Mouse (Mus musculus): ENCODE data around the gene Cfap73.

Cfap73 gene

DNA sequence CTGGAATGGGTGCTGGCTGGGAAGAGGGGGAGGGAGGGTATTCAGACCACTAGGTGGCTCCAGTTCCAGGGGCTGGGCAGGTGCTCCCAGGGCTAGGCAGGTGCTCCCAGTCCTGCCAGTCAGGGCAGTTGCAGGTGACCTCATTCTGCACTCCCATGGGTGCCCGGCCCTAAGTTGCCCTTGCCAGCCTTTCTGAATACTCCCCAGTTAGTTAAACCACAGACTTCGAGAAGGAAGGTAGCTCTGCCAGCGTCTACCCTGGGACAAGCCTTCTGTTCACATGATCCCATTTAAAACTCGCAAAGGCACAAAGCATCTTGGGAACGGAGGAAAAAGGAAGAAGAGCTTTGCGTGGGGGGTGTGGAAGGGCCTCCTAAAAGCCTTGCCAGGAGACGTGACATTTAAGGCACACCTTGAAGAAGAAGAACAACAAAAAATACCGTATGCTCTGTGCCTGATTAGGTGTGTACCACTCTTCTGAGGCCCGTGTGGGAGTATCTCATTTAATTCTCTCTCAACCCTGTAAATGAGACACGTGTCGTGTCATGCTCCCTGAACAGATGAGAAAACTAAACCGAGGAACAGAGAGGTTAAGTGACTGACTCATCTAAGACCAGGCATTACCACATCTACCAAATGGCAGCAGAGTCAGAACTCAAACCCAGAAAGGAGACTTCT, 13.9 kb upstream of the Cfap73 start:
- DNase-seq (ENCODE audit: low spot score): no peak

DNA sequence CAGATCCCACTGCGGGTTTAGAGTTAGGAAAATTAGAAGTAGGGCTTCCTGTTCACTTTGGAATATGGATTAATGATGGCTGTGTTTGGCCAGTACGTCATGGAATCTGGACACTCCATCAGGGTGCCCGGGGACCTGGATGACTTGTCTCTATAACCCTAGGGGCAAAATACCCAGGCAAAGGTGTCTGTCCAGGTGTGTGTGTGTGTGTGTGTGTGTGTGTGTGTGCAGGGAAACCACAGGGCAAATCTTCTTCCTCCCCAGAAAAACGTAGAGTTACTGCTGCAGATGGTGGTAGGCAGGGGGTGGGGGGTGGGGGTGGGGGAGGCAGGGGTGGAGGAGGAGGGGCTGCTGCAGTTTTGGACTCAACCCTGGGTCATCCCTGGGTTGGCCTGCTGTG, 13.3 kb upstream of the Cfap73 start:
- no peak for DNase-seq (ENCODE audit: low spot score)

DNA sequence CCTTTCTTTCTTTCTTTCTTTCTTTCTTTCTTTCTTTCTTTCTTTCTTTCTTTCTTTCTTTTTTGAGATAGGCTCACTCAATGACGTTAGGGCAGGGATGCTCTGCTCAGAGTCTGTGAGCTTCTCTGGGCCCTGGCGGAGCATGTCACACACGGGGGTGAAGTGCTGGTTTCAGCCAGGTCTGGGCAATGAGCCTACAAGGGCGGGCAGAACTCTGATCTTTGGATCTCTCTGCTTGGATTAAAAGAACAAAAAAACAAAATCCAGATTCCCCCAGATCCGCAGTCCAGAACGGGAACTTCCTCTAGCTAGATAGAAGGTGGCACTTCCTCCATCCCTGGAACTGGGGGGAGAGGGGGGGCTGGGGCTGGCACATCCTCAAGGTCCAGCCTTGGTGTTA, 11.8 kb upstream of the Cfap73 start:
- DNase-seq (ENCODE audit: low spot score): no peak

DNA sequence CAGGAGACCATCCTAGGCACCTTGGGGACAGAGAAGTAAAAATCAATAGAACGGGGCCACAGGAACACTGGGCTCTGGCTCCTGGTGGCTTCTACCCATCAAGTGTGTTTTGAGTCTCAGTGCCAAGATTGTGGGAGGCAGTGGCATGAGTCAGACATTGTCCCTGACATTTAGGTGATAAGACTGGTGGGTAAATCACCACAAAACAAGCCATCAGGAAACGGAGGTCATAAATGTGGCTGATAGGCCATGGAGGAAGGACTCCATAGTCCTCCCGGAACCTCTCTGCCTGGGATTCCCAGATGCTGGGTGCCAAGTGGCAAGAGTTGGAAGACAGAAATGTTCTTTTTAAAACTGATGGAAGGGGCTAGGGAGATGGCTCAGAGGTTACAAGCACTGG, 10.2 kb upstream of the Cfap73 start:
- no peak for DNase-seq (ENCODE audit: low spot score)

DNA sequence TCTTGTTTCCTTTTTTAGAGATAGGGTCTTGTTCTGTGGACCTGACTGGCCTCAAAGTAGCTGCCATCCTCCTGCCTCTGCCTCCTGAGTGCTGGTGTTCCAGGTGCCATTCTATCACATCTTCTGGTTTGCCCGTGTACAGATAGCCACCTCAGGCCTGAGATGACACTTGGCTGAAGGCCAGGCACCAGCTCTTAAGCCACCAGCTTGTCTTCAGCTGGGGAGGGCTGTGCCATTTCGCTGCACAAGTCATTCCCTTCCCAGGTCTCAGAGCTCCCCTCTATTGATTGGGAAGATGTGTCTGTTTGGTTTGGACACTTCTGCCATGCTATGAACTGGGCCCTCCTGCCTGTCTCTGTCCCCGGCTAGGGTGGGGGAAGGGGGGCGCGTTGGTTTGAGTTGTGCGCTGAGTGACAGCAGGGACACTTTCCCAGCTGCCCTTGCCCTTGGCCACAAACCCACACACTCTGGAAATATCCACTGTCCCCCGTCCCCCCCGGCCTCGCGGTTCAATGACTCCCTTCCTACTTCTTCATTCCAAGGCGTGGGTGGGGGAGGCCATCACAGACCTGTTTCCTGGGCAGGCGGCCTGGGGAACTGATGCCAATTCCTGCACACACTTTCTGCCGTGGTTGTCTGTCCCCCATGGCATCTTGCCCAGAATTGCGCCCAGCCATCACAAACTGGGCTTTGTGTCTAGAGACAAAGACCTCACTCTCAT, 9.5 kb upstream of the Cfap73 start:
- DNase-seq (ENCODE audit: low spot score): no peak

DNA sequence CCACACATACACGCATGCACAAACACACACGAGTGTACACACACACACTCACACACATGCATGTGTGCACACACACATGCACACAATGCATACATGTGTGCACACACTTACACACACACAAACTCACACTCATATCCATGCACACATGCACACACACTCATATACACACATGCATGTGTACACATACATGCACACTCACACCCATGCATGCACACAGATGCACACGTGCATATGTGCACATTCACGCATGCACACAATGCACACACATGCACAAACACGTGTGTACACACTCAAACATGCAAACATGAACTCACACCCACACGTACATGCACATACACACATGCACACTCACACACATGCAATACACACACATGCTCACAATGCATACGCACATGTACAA, 6.1 kb upstream of the Cfap73 start:
- no peak for DNase-seq (ENCODE audit: low spot score)

DNA sequence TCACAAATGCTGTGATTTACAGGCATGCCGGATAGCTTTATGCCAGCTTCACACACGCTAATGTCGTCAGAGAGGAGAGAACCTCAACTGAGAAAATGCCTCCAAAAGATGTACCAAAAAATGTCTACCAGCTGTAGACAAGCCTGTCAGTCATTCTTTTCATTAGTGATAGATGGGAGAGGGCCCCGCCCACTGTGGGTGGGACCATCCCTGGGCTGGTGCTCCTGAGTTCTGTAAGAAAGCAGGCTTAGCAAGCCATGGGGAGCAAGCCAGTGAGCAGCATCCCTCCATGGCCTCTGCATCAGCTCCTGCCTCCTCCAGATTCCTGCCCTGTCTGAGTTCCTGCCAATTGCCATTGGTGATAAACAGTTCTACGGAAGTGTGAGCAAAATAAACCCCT, 1.6 kb upstream of the Cfap73 start:
- DNase-seq (ENCODE audit: low spot score): no peak

DNA sequence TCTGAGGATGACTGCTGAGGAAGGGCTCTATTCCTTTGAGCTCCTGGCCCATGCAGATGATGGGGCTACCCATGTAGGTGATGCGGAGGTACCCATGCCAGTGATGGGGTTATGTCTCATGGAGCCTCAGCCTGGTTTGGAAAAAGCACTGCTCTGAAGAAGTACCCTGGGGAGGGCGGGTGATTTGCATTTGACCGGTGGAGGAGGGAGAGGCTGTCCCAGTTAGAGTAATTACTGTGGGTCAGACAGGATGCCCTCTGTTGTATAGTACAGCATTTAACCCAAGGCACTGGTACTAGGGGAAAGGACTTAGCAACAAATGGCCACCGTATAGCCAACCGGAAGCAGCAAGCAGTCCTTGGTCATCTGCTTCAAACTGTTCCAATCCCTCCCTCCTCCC, 825 bp upstream of the Cfap73 start:
- no peak for DNase-seq (ENCODE audit: low spot score)

DNA sequence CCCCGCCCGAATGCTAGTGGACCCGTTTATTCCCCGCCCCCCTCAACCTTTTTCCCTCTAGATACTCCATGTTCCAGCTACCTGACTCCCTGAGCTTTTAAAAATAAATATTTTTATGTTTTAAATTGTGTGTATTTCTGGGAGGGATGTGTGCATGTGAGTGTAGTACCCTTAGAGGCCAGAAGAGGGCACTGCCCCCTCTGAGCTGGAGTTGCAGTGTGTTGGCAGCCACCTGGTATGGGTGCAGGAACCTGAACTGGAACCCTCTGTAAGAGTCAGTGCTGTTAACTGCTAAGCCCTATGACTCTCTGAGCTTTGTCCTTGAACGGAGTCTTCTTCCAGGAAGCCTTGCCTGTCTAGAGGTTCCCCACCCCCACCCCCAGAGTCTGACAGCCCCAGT, 2.1 kb downstream of the Cfap73 start:
- no peak for DNase-seq (ENCODE audit: low spot score)

DNA sequence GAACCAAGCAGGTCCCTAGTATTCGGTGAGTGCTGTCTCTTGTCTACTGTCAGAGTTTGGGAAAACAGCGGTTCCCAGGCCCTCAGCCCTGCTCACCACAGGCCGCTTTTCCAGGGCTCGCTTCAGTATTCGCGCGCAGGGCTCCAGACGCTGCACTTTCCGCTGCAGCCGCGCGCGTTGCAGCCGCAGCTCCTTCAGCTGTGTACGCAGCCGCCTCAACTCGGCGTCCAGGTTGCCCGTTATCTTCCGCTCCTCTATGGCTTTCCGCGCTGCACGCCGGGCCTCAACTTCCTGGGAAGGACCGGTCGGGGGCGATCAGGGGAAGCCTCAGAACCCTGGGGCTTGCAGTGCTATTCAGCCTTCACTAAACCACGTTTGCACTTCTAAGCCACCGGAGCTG, 2.9 kb downstream of the Cfap73 start:
- DNase-seq (ENCODE audit: low spot score): no peak

DNA sequence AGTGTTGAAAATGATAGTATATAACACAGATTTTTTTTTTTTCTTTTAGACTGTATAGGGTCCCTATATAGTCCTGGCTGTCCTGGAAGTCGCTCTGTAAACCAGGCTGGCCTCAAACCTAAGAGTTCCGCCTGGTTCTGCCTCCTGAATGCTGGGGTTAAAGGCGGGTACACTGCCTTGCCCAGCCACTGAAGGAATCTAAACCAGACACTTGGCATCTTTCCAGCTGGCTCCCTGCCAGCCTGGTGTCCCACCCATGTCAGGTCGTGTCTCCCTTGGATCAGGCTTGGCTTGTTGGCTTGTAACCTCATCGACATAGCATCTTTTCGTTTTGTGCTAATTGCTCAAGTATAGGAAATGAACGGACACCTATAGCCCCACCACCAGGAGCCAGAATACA, 5.4 kb downstream of the Cfap73 start:
- DNase-seq (ENCODE audit: low spot score): no peak

DNA sequence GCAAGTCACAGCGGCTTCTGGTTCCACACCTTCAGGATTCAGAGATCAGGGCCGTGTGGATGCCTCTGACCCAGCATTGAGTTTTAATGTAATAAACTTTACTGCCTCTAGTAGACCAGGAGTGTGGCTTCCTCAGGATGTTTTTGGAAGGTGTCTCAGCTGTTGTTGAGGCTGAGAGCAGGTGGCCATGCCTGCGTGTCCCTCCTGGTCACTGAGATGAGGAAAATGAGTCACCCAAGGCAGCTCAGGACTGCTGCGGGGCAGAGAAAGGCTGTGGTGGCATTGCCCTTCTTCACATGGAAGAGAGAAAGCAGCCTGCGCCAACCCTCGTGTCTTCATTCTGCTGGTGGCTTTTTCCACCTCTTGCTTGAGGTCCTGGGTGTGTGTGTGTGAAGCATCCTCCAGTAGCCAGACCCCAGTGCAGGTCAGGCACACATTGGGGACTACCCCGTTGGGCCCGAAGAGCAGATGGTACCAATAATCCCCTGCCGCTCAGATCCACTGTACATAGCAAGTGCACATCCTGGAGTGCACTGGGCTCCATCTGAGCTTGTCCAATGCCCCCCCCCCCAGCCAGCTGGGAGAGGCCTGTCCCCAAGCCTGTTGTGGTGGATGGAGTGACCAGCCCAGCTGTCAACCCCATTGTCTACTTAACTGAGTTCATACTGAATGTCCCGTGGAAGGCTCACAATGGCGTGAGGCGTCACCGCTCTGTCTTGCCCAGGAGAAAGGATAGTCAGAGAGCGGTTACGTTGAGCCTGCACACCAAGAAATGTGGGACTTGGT, 6.3 kb downstream of the Cfap73 start:
- no peak for DNase-seq (ENCODE audit: low spot score)

DNA sequence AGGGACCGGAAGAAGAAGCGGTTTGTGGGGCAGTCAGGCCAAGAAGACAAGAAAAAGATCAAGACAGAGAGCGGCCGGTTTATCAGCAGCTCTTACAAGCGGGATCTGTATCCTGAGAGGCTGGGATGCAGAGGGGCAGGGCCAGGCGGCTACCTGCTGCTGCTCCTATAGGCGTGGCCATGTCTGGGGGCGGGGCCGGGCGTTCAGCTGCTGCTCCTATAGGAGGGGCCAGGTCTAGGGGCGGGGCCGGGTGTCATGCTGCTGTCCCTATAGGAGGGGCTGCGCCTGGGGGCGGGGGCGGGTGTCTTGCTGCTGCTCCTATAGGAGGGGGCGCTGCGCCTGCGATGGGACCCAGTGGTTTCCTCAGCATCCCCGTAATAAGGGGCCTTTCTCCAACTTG, 7.6 kb downstream of the Cfap73 start:
- no peak for DNase-seq (ENCODE audit: low spot score)

DNA sequence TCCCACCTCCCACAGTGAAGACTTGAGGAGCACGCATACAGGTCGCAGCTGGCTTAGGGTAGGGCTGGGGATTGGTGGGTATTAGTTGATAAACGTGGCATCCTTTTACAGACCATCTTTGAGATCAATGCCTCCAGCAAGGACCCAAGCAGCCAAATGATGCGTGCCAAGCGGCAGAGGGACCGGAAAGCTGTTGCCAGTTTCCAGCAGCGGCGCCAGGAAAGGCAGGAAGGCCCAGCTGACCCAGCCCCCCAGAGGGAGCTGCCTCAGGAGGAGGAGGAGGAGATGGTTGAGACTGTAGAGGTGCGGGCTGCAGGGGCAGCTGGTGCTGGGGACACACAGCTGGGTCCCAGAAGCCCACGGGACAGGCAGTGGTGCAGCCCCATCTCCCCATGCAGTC, 9.6 kb downstream of the Cfap73 start:
- DNase-seq (ENCODE audit: low spot score): no peak

DNA sequence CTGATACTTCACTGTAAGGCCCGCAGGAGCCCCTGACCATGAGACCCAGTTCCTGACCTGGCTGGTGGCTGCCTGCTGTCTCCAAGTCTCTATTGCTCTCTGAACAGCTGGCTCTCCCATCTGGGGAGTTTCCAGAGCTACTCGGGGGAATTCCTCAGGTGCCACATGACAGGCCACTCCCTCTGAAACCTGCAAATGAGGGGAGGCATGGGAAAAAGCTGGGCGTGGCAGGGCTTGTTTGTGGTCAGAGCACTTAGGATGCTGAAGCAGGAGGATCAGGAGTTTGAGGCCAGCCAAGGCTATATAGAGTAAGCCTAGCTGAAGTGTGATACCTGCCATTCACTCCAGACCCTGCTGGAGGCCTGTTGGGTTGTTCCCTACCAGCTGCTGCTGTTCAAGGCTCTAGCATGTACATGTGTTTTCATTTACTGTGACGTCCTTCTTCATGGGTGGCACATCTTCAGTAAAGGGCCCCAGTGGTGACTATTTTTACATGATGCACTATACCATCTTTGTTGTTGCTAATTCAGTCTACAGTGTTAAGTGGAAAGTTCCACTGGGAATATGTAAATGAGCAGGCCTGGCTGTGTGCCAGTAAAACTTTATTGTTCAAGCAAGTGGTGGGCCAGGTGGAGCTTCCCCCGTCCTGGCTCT, 11.7 kb downstream of the Cfap73 start:
- no peak for DNase-seq (ENCODE audit: low spot score)

DNA sequence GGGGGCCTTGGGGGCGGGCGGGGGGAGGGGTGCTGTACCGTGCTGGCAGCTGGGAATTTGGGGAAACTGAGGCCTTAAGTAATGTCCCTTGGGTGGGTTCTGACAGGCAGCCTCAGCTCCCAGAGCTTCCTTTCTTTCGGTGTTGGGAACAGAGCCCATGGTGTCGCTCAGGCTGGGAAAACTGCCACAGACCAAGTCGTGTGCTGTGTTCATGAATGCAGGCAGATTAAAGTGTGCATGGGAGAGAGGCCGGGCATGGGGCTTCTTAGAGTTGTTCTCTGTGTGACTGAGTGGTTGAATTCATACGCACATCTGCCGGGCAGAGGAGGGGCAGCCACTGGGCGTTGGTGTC, 12.2 kb downstream of the Cfap73 start:
- no peak for DNase-seq (ENCODE audit: low spot score)

DNA sequence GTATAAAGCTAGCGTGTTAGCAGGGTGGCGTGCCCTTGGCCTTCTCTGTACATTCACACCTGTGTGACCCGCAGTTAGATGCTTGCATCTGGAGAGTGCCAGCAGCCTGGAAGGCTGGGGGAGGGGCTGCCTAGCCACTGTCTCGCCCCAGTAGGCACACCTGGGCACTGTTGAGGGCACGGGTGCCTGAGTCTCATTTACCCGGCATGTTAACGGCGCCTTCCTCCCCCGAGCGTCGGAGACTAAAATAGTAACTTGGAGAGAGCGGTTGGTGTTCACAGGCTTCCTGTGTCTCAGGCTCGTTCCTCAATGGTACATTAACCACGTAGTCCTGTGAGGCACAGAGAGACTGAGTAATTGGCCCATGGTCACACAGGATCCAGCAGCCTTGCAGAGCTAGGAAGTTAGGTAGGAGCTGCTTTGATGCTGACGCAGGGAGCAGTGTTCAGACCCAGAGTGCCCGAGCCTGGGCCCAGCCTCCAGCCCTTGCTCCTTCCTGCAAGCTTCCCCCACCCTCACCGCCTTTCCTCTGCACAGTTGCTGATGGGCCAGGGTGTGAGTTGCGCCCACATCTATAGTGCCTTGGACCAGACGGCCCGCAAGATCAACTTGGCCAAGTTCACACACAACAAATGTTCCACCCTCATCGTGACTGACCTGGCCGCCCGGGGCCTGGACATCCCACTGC, 12.8 kb downstream of the Cfap73 start:
- DNase-seq (ENCODE audit: low spot score): no peak

DNA sequence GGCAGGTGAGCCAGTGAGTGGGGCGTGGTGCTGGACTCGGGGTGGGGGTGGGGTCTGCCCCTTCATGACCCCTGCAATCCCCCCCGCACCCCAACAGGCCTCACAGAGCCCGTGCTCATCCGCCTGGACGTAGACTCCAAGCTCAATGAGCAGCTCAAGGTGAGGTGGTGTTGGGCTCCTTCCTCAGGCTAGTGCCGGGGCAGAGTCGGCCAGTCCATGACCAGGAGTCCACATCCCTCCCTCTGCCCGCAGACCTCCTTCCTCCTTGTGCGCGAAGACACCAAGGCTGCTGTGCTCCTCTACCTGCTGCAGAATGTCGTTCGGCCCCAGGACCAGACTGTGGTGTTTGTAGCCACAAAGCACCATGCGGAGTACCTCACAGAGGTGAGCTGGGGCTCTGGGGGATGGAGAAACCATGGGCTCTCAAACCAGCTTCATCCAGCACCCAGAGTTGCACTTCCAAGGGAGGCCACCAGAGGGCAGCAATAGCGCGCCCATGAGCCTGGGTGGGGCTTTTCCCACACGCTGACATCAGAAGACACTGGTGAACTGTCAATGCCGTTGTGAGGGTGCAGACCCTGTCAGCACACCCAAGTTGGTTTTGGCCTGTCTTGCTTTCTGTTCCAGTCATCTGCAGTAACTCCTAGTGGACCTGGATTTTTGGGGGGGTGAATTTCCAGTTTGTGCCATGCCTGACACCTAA, 13.5 kb downstream of the Cfap73 start:
- DNase-seq (ENCODE audit: low spot score): peak; percentile 78

DNA sequence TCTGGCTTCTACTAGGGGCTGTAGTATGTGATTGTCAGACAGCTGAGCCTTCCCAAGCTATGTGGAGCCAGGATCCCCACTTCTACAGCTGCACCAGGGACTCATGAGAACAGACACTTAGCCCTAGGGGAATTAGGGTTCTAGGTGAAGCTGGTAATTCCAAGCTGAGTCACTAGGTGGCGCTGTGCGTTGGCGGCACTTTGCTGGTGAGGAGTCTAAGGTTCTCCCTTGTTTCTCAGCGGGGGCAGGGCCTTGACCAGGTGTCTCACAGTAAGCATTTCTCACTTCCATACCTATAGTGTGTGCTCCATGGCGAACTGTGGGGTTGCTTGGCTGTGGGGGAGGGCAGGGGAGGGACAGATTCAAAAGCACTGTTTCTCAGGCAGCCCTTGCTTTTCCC, 14.8 kb downstream of the Cfap73 start:
- peak; percentile 55 for DNase-seq (ENCODE audit: low spot score)

DNA sequence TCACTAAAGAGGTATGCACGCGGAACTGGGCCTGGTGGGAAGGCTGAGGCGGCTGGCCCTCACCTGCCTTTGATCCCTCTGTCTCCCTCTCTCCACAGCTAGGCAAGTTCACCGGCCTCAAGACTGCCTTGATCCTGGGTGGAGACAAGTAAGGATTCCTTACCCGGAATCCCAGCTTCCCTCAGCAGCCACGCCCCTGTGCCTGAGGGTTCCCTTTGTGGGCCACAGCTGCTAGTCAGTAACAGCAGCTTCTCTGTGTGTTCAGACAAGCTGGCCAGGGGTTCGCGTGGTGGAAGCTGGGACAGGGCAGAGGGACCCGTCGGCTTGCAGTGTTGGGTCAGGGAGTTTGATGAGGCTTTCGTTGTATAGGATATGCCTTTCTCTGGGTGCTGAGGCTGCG, 15.3 kb downstream of the Cfap73 start:
- DNase-seq (ENCODE audit: low spot score): no peak

DNA sequence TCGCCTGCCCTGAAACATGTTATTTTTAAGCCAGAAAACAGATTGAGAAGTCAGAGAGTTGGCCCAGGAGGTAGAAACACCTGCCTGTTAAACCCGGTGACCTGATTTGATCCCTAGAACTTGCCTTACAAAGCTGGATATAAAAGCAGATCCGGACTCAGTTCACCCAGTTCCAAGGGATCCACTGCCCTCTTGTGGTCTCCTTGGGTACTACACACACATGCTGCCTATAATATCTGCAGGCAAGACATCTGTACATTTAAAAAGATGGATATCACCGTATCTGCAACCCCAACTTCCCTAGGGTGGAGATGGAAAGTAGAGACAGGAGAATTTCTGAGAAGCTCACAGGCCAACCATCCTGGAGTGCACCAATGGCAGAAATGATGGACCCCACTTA, 18.1 kb downstream of the Cfap73 start:
- no peak for DNase-seq (ENCODE audit: low spot score)
